Mouse (Mus musculus): Measurements from ENCODE around the gene Mgat4d. TPM values are rescaled to one million over a fixed set of nuclear protein-coding genes. Genes with fewer than 3 reads are reported as not detected.

The Mgat4d gene
- polyA plus RNA-seq, 1 experiment from 2014 or later: not detected

GRCm38 (mm10) chr8:83342076-83342475 is 6.2 kb upstream of the Mgat4d start:
- H3K36me3 ChIP-seq (replicated peaks): no peaks in the 10 kb centered on the region
- H3K4me3 ChIP-seq: no peak overlapping the region
- H3K4me1 ChIP-seq: peaks cover 3% of the 10 kb centered on the region; the same call in 1 of the 2 replicates
- no peak for DNase-seq (ENCODE audit: extremely low spot score, low spot score)
- no peaks in the 10 kb centered on the region for H3K27me3 ChIP-seq (ENCODE audit: poor library complexity, severe bottlenecking)
- H3K27ac ChIP-seq: no peak overlapping the region
- H3K9me3 ChIP-seq: no peaks in the 10 kb centered on the region
- 90% methylated on average over 3 of the region's 3 CpGs for WGBS

- H3K9me3 ChIP-seq: no peaks in the 10 kb centered on the region
- no peak overlapping the region for H3K27ac ChIP-seq
- no peak overlapping the region for H3K4me3 ChIP-seq
- peaks cover 3% of the 10 kb centered on the region; the same call in 1 of the 2 replicates for H3K4me1 ChIP-seq
- H3K36me3 ChIP-seq (replicated peaks): no peaks in the 10 kb centered on the region
- H3K27me3 ChIP-seq (ENCODE audit: poor library complexity, severe bottlenecking): no peaks in the 10 kb centered on the region
- DNase-seq (ENCODE audit: extremely low spot score, low spot score): no peak
Observed at GRCm38 (mm10) chr8:83342693-83343092, 5.6 kb upstream of the Mgat4d start.

- H3K36me3 ChIP-seq (replicated peaks): no peaks in the 10 kb centered on the region
- H3K27me3 ChIP-seq (ENCODE audit: poor library complexity, severe bottlenecking): no peaks in the 10 kb centered on the region
- H3K9me3 ChIP-seq: no peaks in the 10 kb centered on the region
- H3K4me1 ChIP-seq: no peaks in the 10 kb centered on the region
- H3K27ac ChIP-seq: no peak overlapping the region
- DNase-seq (ENCODE audit: extremely low spot score, low spot score): no peak
- WGBS: 93% methylated on average over 2 of the region's 2 CpGs
- H3K4me3 ChIP-seq: no peak overlapping the region
Observed at GRCm38 (mm10) chr8:83351315-83351714, 3.0 kb downstream of the Mgat4d start.

GRCm38 (mm10) chr8:83363156-83363769 is 15.0 kb downstream of the Mgat4d start:
- no peak overlapping the region for H3K4me3 ChIP-seq
- no peaks in the 10 kb centered on the region for H3K9me3 ChIP-seq
- 69% methylated on average over 7 of the region's 7 CpGs for WGBS
- no peak for DNase-seq (ENCODE audit: extremely low spot score, low spot score)
- H3K27ac ChIP-seq: peak overlapping the region; percentile 51; the same call in 1 of the 2 replicates
- peaks cover 6% of the 10 kb centered on the region for H3K4me1 ChIP-seq
- no peaks in the 10 kb centered on the region for H3K36me3 ChIP-seq (replicated peaks)
- no peaks in the 10 kb centered on the region for H3K27me3 ChIP-seq (ENCODE audit: poor library complexity, severe bottlenecking)

- Histone ChIP-seq H3K9me3 (no peaks in the 10 kb centered on the region; the same call in 1 of the 2 replicates), H3K4me1 (no peaks in the 10 kb centered on the region), H3K36me3 (replicated peaks) (no peaks in the 10 kb centered on the region), H3K27ac (no peak overlapping the region), H3K27me3 (ENCODE audit: poor library complexity, severe bottlenecking) (no peaks in the 10 kb centered on the region), H3K4me3 (no peak overlapping the region)
- DNase-seq (ENCODE audit: extremely low spot score, low spot score): no peak
Observed at GRCm38 (mm10) chr8:83377231-83377630, 29.0 kb downstream of the Mgat4d start.

- H3K4me1 ChIP-seq: no peaks in the 10 kb centered on the region
- 73% methylated on average over 4 of the region's 4 CpGs for WGBS
- H3K36me3 ChIP-seq (replicated peaks): no peaks in the 10 kb centered on the region
- no peaks in the 10 kb centered on the region for H3K9me3 ChIP-seq
- no peak overlapping the region for H3K27ac ChIP-seq
- no peak for DNase-seq (ENCODE audit: extremely low spot score, low spot score)
- H3K4me3 ChIP-seq: no peak overlapping the region
- no peaks in the 10 kb centered on the region for H3K27me3 ChIP-seq (ENCODE audit: poor library complexity, severe bottlenecking)
Observed at GRCm38 (mm10) chr8:83380141-83380540, 31.9 kb downstream of the Mgat4d start.

GRCm38 (mm10) chr8:83381016-83381415 is 32.7 kb downstream of the Mgat4d start:
- Histone ChIP-seq H3K4me1 (no peaks in the 10 kb centered on the region), H3K27me3 (ENCODE audit: poor library complexity, severe bottlenecking) (no peaks in the 10 kb centered on the region), H3K36me3 (replicated peaks) (no peaks in the 10 kb centered on the region), H3K9me3 (no peaks in the 10 kb centered on the region), H3K4me3 (no peak overlapping the region), H3K27ac (no peak overlapping the region)
- DNase-seq (ENCODE audit: extremely low spot score, low spot score): no peak
- WGBS: 88% methylated on average over 2 of the region's 2 CpGs

GRCm38 (mm10) chr8:83382850-83383249 is 34.6 kb downstream of the Mgat4d start:
- Histone ChIP-seq H3K9me3 (no peaks in the 10 kb centered on the region), H3K27ac (no peak overlapping the region), H3K27me3 (ENCODE audit: poor library complexity, severe bottlenecking) (peaks cover under 1% of the 10 kb centered on the region; the same call in 1 of the 2 replicates), H3K36me3 (replicated peaks) (no peaks in the 10 kb centered on the region), H3K4me1 (no peaks in the 10 kb centered on the region), H3K4me3 (no peak overlapping the region)
- DNase-seq (ENCODE audit: extremely low spot score, low spot score): no peak
- WGBS: 26% methylated on average over 2 of the region's 2 CpGs

GRCm38 (mm10) chr8:83389316-83390005 is 41.2 kb downstream of the Mgat4d start, which contains the start of gene Clgn:
Clgn (plus strand) TSS chr8:83389867.
- Histone ChIP-seq H3K4me1 (peaks cover 13% of the 10 kb centered on the region), H3K36me3 (replicated peaks) (no peaks in the 10 kb centered on the region)
- 5% methylated on average over 41 of the region's 41 CpGs for WGBS

GRCm38 (mm10) chr8:83390006-83390701 is 41.9 kb downstream of the Mgat4d start:
- Histone ChIP-seq H3K4me1 (peaks cover 13% of the 10 kb centered on the region), H3K27ac (peak overlapping the region; percentile 81), H3K27me3 (ENCODE audit: poor library complexity, severe bottlenecking) (peaks cover 30% of the 10 kb centered on the region), H3K4me3 (peak overlapping the region; percentile 77), H3K9me3 (no peaks in the 10 kb centered on the region), H3K36me3 (replicated peaks) (no peaks in the 10 kb centered on the region)
- 8% methylated on average over 14 of the region's 14 CpGs for WGBS
- no peak for DNase-seq (ENCODE audit: extremely low spot score, low spot score)

More at GRCm38 (mm10) chr8:83389316-83390005, 41.2 kb downstream of the Mgat4d start, which contains the start of gene Clgn:
- H3K27me3 ChIP-seq (ENCODE audit: poor library complexity, severe bottlenecking): peaks cover 30% of the 10 kb centered on the region
- H3K27ac ChIP-seq: peak within 1 kb of the TSS; percentile 81
- peak; percentile 77 for DNase-seq (ENCODE audit: extremely low spot score, low spot score)
- H3K9me3 ChIP-seq: no peaks in the 10 kb centered on the region
- H3K4me3 ChIP-seq: peak within 1 kb of the TSS; percentile 77

- Histone ChIP-seq H3K27me3 (ENCODE audit: poor library complexity, severe bottlenecking) (peaks cover 30% of the 10 kb centered on the region), H3K4me3 (no peak overlapping the region), H3K27ac (no peak overlapping the region), H3K36me3 (replicated peaks) (no peaks in the 10 kb centered on the region), H3K4me1 (peaks cover 13% of the 10 kb centered on the region), H3K9me3 (no peaks in the 10 kb centered on the region)
- WGBS: 75% methylated on average over 1 of the region's 1 CpGs
- no peak for DNase-seq (ENCODE audit: extremely low spot score, low spot score)
Observed at GRCm38 (mm10) chr8:83392521-83392920, 44.2 kb downstream of the Mgat4d start.

GRCm38 (mm10) chr8:83394325-83394724 is 46.1 kb downstream of the Mgat4d start:
- no peak overlapping the region for H3K27ac ChIP-seq
- WGBS: 91% methylated on average over 5 of the region's 5 CpGs
- peaks cover 11% of the 10 kb centered on the region for H3K4me1 ChIP-seq
- H3K27me3 ChIP-seq (ENCODE audit: poor library complexity, severe bottlenecking): peaks cover 14% of the 10 kb centered on the region
- no peak for DNase-seq (ENCODE audit: extremely low spot score, low spot score)
- H3K9me3 ChIP-seq: no peaks in the 10 kb centered on the region
- no peak overlapping the region for H3K4me3 ChIP-seq
- H3K36me3 ChIP-seq (replicated peaks): no peaks in the 10 kb centered on the region

GRCm38 (mm10) chr8:83396680-83397079 is 48.4 kb downstream of the Mgat4d start:
- DNase-seq (ENCODE audit: extremely low spot score, low spot score): no peak
- H3K27ac ChIP-seq: no peak overlapping the region
- H3K27me3 ChIP-seq (ENCODE audit: poor library complexity, severe bottlenecking): no peaks in the 10 kb centered on the region
- H3K4me3 ChIP-seq: no peak overlapping the region
- WGBS: 93% methylated on average over 6 of the region's 6 CpGs
- no peaks in the 10 kb centered on the region for H3K36me3 ChIP-seq (replicated peaks)
- no peaks in the 10 kb centered on the region for H3K9me3 ChIP-seq
- no peaks in the 10 kb centered on the region for H3K4me1 ChIP-seq
